Mouse (Mus musculus): ENCODE results near the gene Mcrip1. TPM values are rescaled to one million over a fixed set of nuclear protein-coding genes. Genes with fewer than 3 reads are reported as not detected.
A peak's percentile ranks its signal among the peaks of the same experiment; 100 is the strongest.
"Not testable (repeated sequence)": the region's sequence is repeated elsewhere in the genome, so short reads cannot be mapped to it uniquely, and the experiment has no call there.

The Mcrip1 gene
- polyA plus RNA-seq (2017; shearing (Covaris generic)): 100 to 1,000 TPM; 114 to 126 TPM

GRCm38 (mm10) chr11:120549168-120549945 is at the start of gene Mcrip1:
Gene Mcrip1, minus strand, starts transcription at chr11:120549727.
- ATAC-seq: peak; percentile 86

- no peak for ATAC-seq
Observed at GRCm38 (mm10) chr11:120598990-120599549, 49.5 kb upstream of the Mcrip1 start.

- peak; percentile 88 for ATAC-seq
Observed at GRCm38 (mm10) chr11:120598283-120598989, 48.9 kb upstream of the Mcrip1 start, which contains the start of the genes Alyref and Anapc11. Gene Alyref, minus strand, starts transcription at chr11:120598365. Gene Anapc11, plus strand, starts transcription at chr11:120598421.

GRCm38 (mm10) chr11:120597240-120598235 is 48.0 kb upstream of the Mcrip1 start:
- ATAC-seq: no peak

- no peak for ATAC-seq
Observed at GRCm38 (mm10) chr11:120588531-120588930, 39.0 kb upstream of the Mcrip1 start.

- ATAC-seq: no peak
Observed at GRCm38 (mm10) chr11:120583937-120584336, 34.4 kb upstream of the Mcrip1 start.

- not testable (repeated sequence) for ATAC-seq
Observed at GRCm38 (mm10) chr11:120582982-120583293, 33.4 kb upstream of the Mcrip1 start.

GRCm38 (mm10) chr11:120582268-120582981 is 32.9 kb upstream of the Mcrip1 start:
- peak; percentile 42 for ATAC-seq

GRCm38 (mm10) chr11:120581490-120582267 is 32.2 kb upstream of the Mcrip1 start, which contains the start of gene Arhgdia:
Gene Arhgdia, minus strand, starts transcription at chr11:120581624.
- ATAC-seq: peak; percentile 62

- peak; percentile 24 for ATAC-seq
Observed at GRCm38 (mm10) chr11:120580871-120581331, 31.4 kb upstream of the Mcrip1 start.

- ATAC-seq: no peak
Observed at GRCm38 (mm10) chr11:120580190-120580589, 30.7 kb upstream of the Mcrip1 start.

GRCm38 (mm10) chr11:120579316-120580107 is 30.0 kb upstream of the Mcrip1 start:
- ATAC-seq: no peak

GRCm38 (mm10) chr11:120578694-120579243 is 29.2 kb upstream of the Mcrip1 start:
- ATAC-seq: no peak

GRCm38 (mm10) chr11:120578024-120578693 is 28.6 kb upstream of the Mcrip1 start:
- ATAC-seq: no peak

- no peak for ATAC-seq
Observed at GRCm38 (mm10) chr11:120577211-120578023, 27.9 kb upstream of the Mcrip1 start.

GRCm38 (mm10) chr11:120576365-120576981 is 26.9 kb upstream of the Mcrip1 start:
- ATAC-seq: no peak

- no peak for ATAC-seq
Observed at GRCm38 (mm10) chr11:120575940-120576339, 26.4 kb upstream of the Mcrip1 start.

Data from CD4-positive, CD25-positive, alpha-beta regulatory T cell, adult 4 months (primary cell).